Mouse (Mus musculus): ENCODE results near the gene Arhgef17.

DNA sequence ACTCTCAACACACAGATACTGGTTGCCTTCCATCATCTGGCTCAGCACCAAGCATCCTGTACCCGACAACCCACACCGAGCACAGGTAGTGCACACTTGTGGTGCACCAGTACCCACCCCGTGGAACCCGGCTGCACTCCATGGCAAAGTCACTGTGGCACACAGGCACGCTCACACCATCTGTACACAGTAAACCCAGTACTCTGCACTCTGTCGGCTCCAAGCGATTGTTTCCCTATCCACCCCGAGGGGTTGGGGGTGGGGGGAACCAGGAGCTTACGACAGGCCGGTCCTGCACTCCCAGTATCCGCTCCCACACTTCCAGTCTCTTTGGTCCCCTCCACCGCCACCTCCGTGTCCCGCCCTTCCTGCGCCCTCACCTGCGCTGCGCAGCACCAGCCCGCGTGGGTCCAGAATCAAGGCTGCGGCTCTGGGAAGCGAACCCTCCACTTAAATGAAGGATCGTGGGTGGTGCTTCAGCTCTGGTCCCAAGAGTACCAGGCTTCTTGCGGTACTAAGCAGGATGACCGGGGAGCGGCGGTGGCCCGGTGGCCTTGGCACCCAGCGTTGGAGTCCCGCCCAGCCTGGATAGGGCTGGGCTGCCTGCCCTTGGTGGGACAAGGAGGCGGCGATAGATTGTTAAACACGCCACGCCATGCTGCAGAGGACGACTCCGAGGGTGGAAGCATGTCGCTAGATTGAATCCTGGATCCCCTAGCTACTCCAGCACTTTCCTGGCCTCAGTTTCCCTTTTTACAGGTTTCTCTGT lies 42.4 kb upstream of the Arhgef17 start, which contains the start of gene P2ry6:
- no peak for TF ChIP-seq CTCF (IDR thresholded peaks at IDR 0.05; ENCODE audit: low read depth)
- no peak for TF ChIP-seq EP300 (optimal IDR thresholded peaks at IDR 0.05)
